Mouse (Mus musculus) neutrophil, adult 83 days (primary cell): ENCODE measurements around the gene Ifi207. TPM values are rescaled to one million over a fixed set of nuclear protein-coding genes. Genes with fewer than 3 reads are reported as not detected.

Source experiments
- total RNA-seq, 2 experiments: library from RNA; stranded (reverse); gene quantifications; one replicate each; pipeline ENCODE4 v1.2.4; 2023

The Ifi207 gene
- total RNA-seq = 10 to 100 TPM; 21.2 to 26.7 TPM

GRCm38 (mm10) chr1:173741656-173742055 lies at the start of gene Ifi207:
Ifi207 (minus strand) TSS chr1:173741747.

GRCm38 (mm10) chr1:173766848-173767617 lies 25.5 kb upstream of the Ifi207 start, which contains the start of gene Ifi204:
Ifi204 (minus strand) TSS chr1:173766943.

GRCm38 (mm10) chr1:173673458-173674097 lies 68.0 kb downstream of the Ifi207 start, which contains the start of gene Ifi208:
Ifi208 (plus strand) TSS chr1:173673675.

Other genes starting within 250 kb of the Ifi207 start
- gene Ifi214, start 205.8 kb downstream of the Ifi207 start, total RNA-seq = under 1 TPM; 0.18 to 0.42 TPM
- gene Ifi213, start 142.5 kb downstream of the Ifi207 start, total RNA-seq = 1 to 10 TPM; 4.6 to 7.9 TPM
- gene Ifi209, start 110.8 kb downstream of the Ifi207 start, total RNA-seq = 10 to 100 TPM; 29.3 to 44.5 TPM
- gene Ifi208, start 68.1 kb downstream of the Ifi207 start, total RNA-seq = 1 to 10 TPM in 1 of 2 experiments, under 1 TPM in 1; 0.61 to 1.1 TPM
- gene Ifi204, start 25.2 kb upstream of the Ifi207 start, total RNA-seq = 10 to 100 TPM; 35.4 to 41.8 TPM
- 10 to 100 TPM; 16.2 to 20.9 TPM for gene Ifi211, start 171.3 kb upstream of the Ifi207 start, total RNA-seq
- gene Mndal, start 200.7 kb upstream of the Ifi207 start, total RNA-seq = 10 to 100 TPM; 55.1 to 60.4 TPM
- 10 to 100 TPM; 40.2 to 41.3 TPM for gene Ifi203, start 200.9 kb upstream of the Ifi207 start, total RNA-seq
- gene Ifi202b, start 241.0 kb upstream of the Ifi207 start, total RNA-seq = not detected